8 mouse cellular contexts compared by ENCODE assay signal in genomic region chr11:97781478-97781831, GRCm38 (mm10). TPM values are rescaled to one million over a fixed set of nuclear protein-coding genes. Genes with fewer than 3 reads are reported as not detected.
DNase-seq lines count a peak whose midpoint lies in the region; ATAC-seq and TF ChIP-seq lines count a peak whose summit lies in the region.

No protein-coding gene starts in this region.

- H3K9me3 ChIP-seq in lung, embryonic 16.5 days (ENCODE audit: control insufficient read depth, low read length) = no peaks in the 10 kb centered on the region
- no peaks in the 10 kb centered on the region for H3K9me3 ChIP-seq in embryonic facial prominence, embryonic 15.5 days (replicated peaks)
- H3K9me3 ChIP-seq in intestine, postnatal 0 days (ENCODE audit: control insufficient read depth) = no peaks in the 10 kb centered on the region
- H3K9me3 ChIP-seq in neural tube, embryonic 15.5 days (replicated peaks) = no peaks in the 10 kb centered on the region

- peaks cover 40% of the 10 kb centered on the region for H3K36me3 ChIP-seq in lung, embryonic 16.5 days (ENCODE audit: control insufficient read depth, insufficient read depth, low read length)
- peaks cover 41% of the 10 kb centered on the region for H3K36me3 ChIP-seq in embryonic facial prominence, embryonic 15.5 days
- H3K36me3 ChIP-seq in intestine, postnatal 0 days (ENCODE audit: control insufficient read depth, insufficient read depth) = peaks cover 40% of the 10 kb centered on the region
- peaks cover 42% of the 10 kb centered on the region for H3K36me3 ChIP-seq in neural tube, embryonic 15.5 days

- under 1% methylated on average over 11 of the region's 11 CpGs for WGBS in lung, embryonic 16.5 days
- WGBS in embryonic facial prominence, embryonic 15.5 days = 2% methylated on average over 11 of the region's 11 CpGs
- under 1% methylated on average over 11 of the region's 11 CpGs for WGBS in intestine, postnatal 0 days
- 3% methylated on average over 11 of the region's 11 CpGs for WGBS in neural tube, embryonic 15.5 days

- H3K27ac ChIP-seq in lung, embryonic 16.5 days (ENCODE audit: low read length) = peak overlapping the region; percentile 81
- peak overlapping the region; percentile 96 for H3K27ac ChIP-seq in embryonic facial prominence, embryonic 15.5 days (replicated peaks)
- peak overlapping the region; percentile 90 for H3K27ac ChIP-seq in intestine, postnatal 0 days (ENCODE audit: low read depth, low read length)
- H3K27ac ChIP-seq in neural tube, embryonic 15.5 days (replicated peaks) = peak overlapping the region; percentile 96

- peak overlapping the region; percentile 99 for H3K9ac ChIP-seq in lung, embryonic 16.5 days (ENCODE audit: low read length)
- H3K9ac ChIP-seq in embryonic facial prominence, embryonic 15.5 days = peak overlapping the region; percentile 100
- H3K9ac ChIP-seq in intestine, postnatal 0 days (ENCODE audit: low read depth, low read length) = peak overlapping the region; percentile 70
- H3K9ac ChIP-seq in neural tube, embryonic 15.5 days (replicated peaks) = peak overlapping the region; percentile 98

- TF ChIP-seq CTCF in intestine, postnatal 0 days (IDR thresholded peaks at IDR 0.05; ENCODE audit: low read depth) = no peak

- no peaks in the 10 kb centered on the region for H3K27me3 ChIP-seq in lung, embryonic 16.5 days (ENCODE audit: control insufficient read depth, insufficient read depth, low read depth, low read length)
- no peaks in the 10 kb centered on the region for H3K27me3 ChIP-seq in embryonic facial prominence, embryonic 15.5 days
- no peaks in the 10 kb centered on the region for H3K27me3 ChIP-seq in intestine, postnatal 0 days (replicated peaks; ENCODE audit: control insufficient read depth, insufficient read depth, low read length)
- no peaks in the 10 kb centered on the region for H3K27me3 ChIP-seq in neural tube, embryonic 15.5 days (replicated peaks)

- peak overlapping the region; percentile 76 for H3K4me2 ChIP-seq in lung, embryonic 16.5 days (ENCODE audit: low read depth, low read length)
- peak overlapping the region; percentile 61 for H3K4me2 ChIP-seq in embryonic facial prominence, embryonic 15.5 days (replicated peaks)
- H3K4me2 ChIP-seq in intestine, postnatal 0 days (replicated peaks; ENCODE audit: low read depth) = peak overlapping the region; percentile 61
- H3K4me2 ChIP-seq in neural tube, embryonic 15.5 days = peak overlapping the region; percentile 71

- no peak for DNase-seq in lung, postnatal 14 days
- DNase-seq in frontal cortex, postnatal 14 days (ENCODE audit: low spot score in 2 of 2) = no peak
- DNase-seq in thymus, postnatal 0 days (ENCODE audit: low spot score) = no peak
- DNase-seq in urinary bladder, postnatal 25 days (ENCODE audit: low spot score) = no peak

- ATAC-seq in lung, embryonic 16.5 days (ENCODE audit: low read depth) = no peak
- no peak for ATAC-seq in embryonic facial prominence, embryonic 15.5 days (ENCODE audit: insufficient number of reproducible peaks, low FRiP score, low TSS enrichment, low read depth)
- no peak for ATAC-seq in intestine, postnatal 0 days
- no peak for ATAC-seq in neural tube, embryonic 15.5 days (ENCODE audit: low FRiP score)

- H3K4me3 ChIP-seq in lung, embryonic 16.5 days (ENCODE audit: low read length) = peak overlapping the region; percentile 97
- H3K4me3 ChIP-seq in embryonic facial prominence, embryonic 15.5 days (replicated peaks) = peak overlapping the region; percentile 96
- peak overlapping the region; percentile 88 for H3K4me3 ChIP-seq in intestine, postnatal 0 days (ENCODE audit: low read depth, low read length)
- H3K4me3 ChIP-seq in neural tube, embryonic 15.5 days (replicated peaks) = peak overlapping the region; percentile 96

- peaks cover 12% of the 10 kb centered on the region for H3K4me1 ChIP-seq in lung, embryonic 16.5 days (replicated peaks; ENCODE audit: control insufficient read depth, insufficient read depth, low read length)
- H3K4me1 ChIP-seq in embryonic facial prominence, embryonic 15.5 days = peaks cover 22% of the 10 kb centered on the region
- peaks cover 2% of the 10 kb centered on the region; the same call in 1 of the 2 replicates for H3K4me1 ChIP-seq in intestine, postnatal 0 days (replicated peaks; ENCODE audit: control insufficient read depth, insufficient read depth, low read length)
- peaks cover 32% of the 10 kb centered on the region for H3K4me1 ChIP-seq in neural tube, embryonic 15.5 days

RNA-seq across cellular contexts. Expression of gene Rpl23, which starts 0.8 kb away (rescaled TPM):
- 495 and 578 TPM in 2 replicates for polyA plus RNA-seq in lung, embryonic 16.5 days (2015; fragmentation: Nextera tagmentation; extraction: Ambion mirVana)
- polyA plus RNA-seq in embryonic facial prominence, embryonic 15.5 days (2015; fragmentation: Nextera tagmentation; extraction: Ambion mirVana) = 567 and 575 TPM in 2 replicates
- 538 and 555 TPM in 2 replicates for polyA plus RNA-seq in intestine, postnatal 0 days (2015; fragmentation: Nextera tagmentation; extraction: Ambion mirVana)
- 314 and 372 TPM in 2 replicates for polyA plus RNA-seq in neural tube, embryonic 15.5 days (2015; fragmentation: Nextera tagmentation; extraction: Ambion mirVana)
- 766 and 768 TPM in 2 replicates for polyA plus RNA-seq in thymus, postnatal 0 days (2015; fragmentation: Nextera tagmentation; extraction: Ambion mirVana)

RNA-seq across cellular contexts. Expression of gene 1700001P01Rik, which starts 5.7 kb away (rescaled TPM):
- 0.35 TPM in 1 of 2 replicates, not detected in the other for polyA plus RNA-seq in lung, embryonic 16.5 days (2015; fragmentation: Nextera tagmentation; extraction: Ambion mirVana)
- polyA plus RNA-seq in embryonic facial prominence, embryonic 15.5 days (2015; fragmentation: Nextera tagmentation; extraction: Ambion mirVana) = 0.95 TPM in 1 of 2 replicates, not detected in the other
- not detected in 2 replicates for polyA plus RNA-seq in intestine, postnatal 0 days (2015; fragmentation: Nextera tagmentation; extraction: Ambion mirVana)
- polyA plus RNA-seq in neural tube, embryonic 15.5 days (2015; fragmentation: Nextera tagmentation; extraction: Ambion mirVana) = 0.63 and 0.88 TPM in 2 replicates
- polyA plus RNA-seq in thymus, postnatal 0 days (2015; fragmentation: Nextera tagmentation; extraction: Ambion mirVana) = 0.44 TPM in 1 of 2 replicates, not detected in the other

RNA-seq across cellular contexts. Expression of gene Cwc25, which starts 15.1 kb away (rescaled TPM):
- 16.1 and 18.5 TPM in 2 replicates for polyA plus RNA-seq in lung, embryonic 16.5 days (2015; fragmentation: Nextera tagmentation; extraction: Ambion mirVana)
- 18.0 and 20.7 TPM in 2 replicates for polyA plus RNA-seq in embryonic facial prominence, embryonic 15.5 days (2015; fragmentation: Nextera tagmentation; extraction: Ambion mirVana)
- polyA plus RNA-seq in intestine, postnatal 0 days (2015; fragmentation: Nextera tagmentation; extraction: Ambion mirVana) = 8.5 and 9.8 TPM in 2 replicates
- 16.2 and 16.4 TPM in 2 replicates for polyA plus RNA-seq in neural tube, embryonic 15.5 days (2015; fragmentation: Nextera tagmentation; extraction: Ambion mirVana)
- 17.7 and 18.5 TPM in 2 replicates for polyA plus RNA-seq in thymus, postnatal 0 days (2015; fragmentation: Nextera tagmentation; extraction: Ambion mirVana)

RNA-seq across cellular contexts. Expression of gene Lasp1, which starts 17.3 kb away (rescaled TPM):
- polyA plus RNA-seq in lung, embryonic 16.5 days (2015; fragmentation: Nextera tagmentation; extraction: Ambion mirVana) = 163 and 167 TPM in 2 replicates
- 117 and 121 TPM in 2 replicates for polyA plus RNA-seq in embryonic facial prominence, embryonic 15.5 days (2015; fragmentation: Nextera tagmentation; extraction: Ambion mirVana)
- 98.2 and 103 TPM in 2 replicates for polyA plus RNA-seq in intestine, postnatal 0 days (2015; fragmentation: Nextera tagmentation; extraction: Ambion mirVana)
- polyA plus RNA-seq in neural tube, embryonic 15.5 days (2015; fragmentation: Nextera tagmentation; extraction: Ambion mirVana) = 136 and 143 TPM in 2 replicates
- 98.7 and 108 TPM in 2 replicates for polyA plus RNA-seq in thymus, postnatal 0 days (2015; fragmentation: Nextera tagmentation; extraction: Ambion mirVana)

RNA-seq across cellular contexts. Expression of gene Pip4k2b, which starts 37.0 kb away (rescaled TPM):
- 1.3 and 2.2 TPM in 2 replicates for polyA plus RNA-seq in lung, embryonic 16.5 days (2015; fragmentation: Nextera tagmentation; extraction: Ambion mirVana)
- 1.7 and 2.0 TPM in 2 replicates for polyA plus RNA-seq in embryonic facial prominence, embryonic 15.5 days (2015; fragmentation: Nextera tagmentation; extraction: Ambion mirVana)
- polyA plus RNA-seq in intestine, postnatal 0 days (2015; fragmentation: Nextera tagmentation; extraction: Ambion mirVana) = 0.43 and 0.63 TPM in 2 replicates
- polyA plus RNA-seq in neural tube, embryonic 15.5 days (2015; fragmentation: Nextera tagmentation; extraction: Ambion mirVana) = 3.8 and 5.0 TPM in 2 replicates
- polyA plus RNA-seq in thymus, postnatal 0 days (2015; fragmentation: Nextera tagmentation; extraction: Ambion mirVana) = 2.5 and 2.6 TPM in 2 replicates
